Mouse (Mus musculus): ENCODE data around the gene Plekha7. TPM values are rescaled to one million over a fixed set of nuclear protein-coding genes. Genes with fewer than 3 reads are reported as not detected.
"Not testable (repeated sequence)": the region's sequence is repeated elsewhere in the genome, so short reads cannot be mapped to it uniquely, and the experiment has no call there.

Plekha7 gene
- total RNA-seq, 2 experiments from 2014 or later = 19.1 to 20.2 TPM

DNA sequence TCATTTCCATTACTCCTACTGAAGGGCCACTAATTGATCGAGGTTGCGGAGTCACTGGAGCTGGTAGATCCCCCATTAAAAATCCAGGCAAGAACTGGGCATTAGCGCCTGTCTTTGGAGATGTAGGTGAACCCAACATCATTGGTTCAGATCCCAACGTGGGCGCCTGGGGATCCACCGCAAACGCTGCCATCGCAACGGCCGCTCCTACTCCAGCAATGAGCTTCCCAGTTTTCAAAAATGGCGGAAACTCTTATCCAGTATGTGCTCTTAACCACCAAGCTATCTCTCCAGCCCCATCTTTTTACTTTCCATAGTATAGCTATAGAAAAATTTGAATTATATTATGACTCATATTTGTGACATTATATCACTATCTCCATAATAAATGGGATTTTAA, 223.8 kb downstream of the Plekha7 start, which contains the start of gene Gm4353:
TSS of gene Gm4353 (minus strand) at position 270 of the 400 bp plus-strand sequence.
- not testable (repeated sequence) for DNase-seq (ENCODE audit: low spot score in 2 of 2)

Other genes starting within 250 kb of the Plekha7 start
- 1 to 10 TPM; 3.1 to 3.3 TPM for gene Gm4353, start 223.7 kb downstream of the Plekha7 start, total RNA-seq (2021)
- gene Rps13, start 25.8 kb upstream of the Plekha7 start, total RNA-seq (2021) = 100 to 1,000 TPM; 220 to 237 TPM
- gene Pik3c2a, start 135.1 kb upstream of the Plekha7 start, total RNA-seq (2021) = 10 to 100 TPM; 29.2 to 29.3 TPM
- gene Nucb2, start 196.0 kb upstream of the Plekha7 start, total RNA-seq (2021) = 10 to 100 TPM; 19.1 to 20.1 TPM